Mouse (Mus musculus) liver, postnatal 0 days (tissue): ENCODE results near the gene Foxn3.

Experiments used
- CTCF ChIP-seq: sonication (generic); IDR thresholded peaks from 2 replicates; pipeline ENCODE4 v1.5.1; 2016; ENCODE audit warnings: antibody characterized with exemption, low read depth
- EP300 ChIP-seq: IDR thresholded peaks from 2 replicates; pipeline ENCODE4 v1.6.1; 2016; ENCODE audit warnings: antibody characterized with exemption, low read depth, mild to moderate bottlenecking

- no peak for TF ChIP-seq EP300
- TF ChIP-seq CTCF = no peak
Measured at GRCm38 (mm10) chr12:99408089-99408488, 155.3 kb downstream of the Foxn3 start.
